Mouse (Mus musculus): ENCODE results near the gene Samd8. TPM values are rescaled to one million over a fixed set of nuclear protein-coding genes. Genes with fewer than 3 reads are reported as not detected.

Samd8 gene
- polyA plus RNA-seq, 1 experiment from 2014 or later: 12.5 TPM

DNA sequence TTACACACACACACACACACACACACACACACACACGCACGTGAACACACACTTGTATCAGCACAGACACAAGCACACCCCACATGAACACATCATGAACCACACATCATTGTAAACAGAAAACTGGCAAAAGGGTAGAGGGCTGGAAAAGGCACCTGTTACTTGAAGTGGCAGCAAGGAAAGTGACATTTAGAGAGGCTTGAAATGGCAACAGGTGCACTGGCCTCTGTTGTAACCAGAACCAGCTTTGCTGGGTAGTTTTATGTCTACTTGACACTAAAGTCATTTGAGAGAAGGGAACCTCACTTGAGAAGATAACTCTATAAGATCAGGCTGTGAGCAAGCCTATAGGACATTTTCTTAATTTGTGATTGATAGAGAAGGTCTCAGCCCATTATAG lies 59.1 kb downstream of the Samd8 start:
- no peaks in the 10 kb centered on the region for H3K4me1 ChIP-seq (replicated peaks; ENCODE audit: control insufficient read depth, insufficient read depth, low read length)
- DNase-seq (ENCODE audit: low spot score): no peak
- no peak for ATAC-seq (replicated peaks; ENCODE audit: low FRiP score)
- H3K27ac ChIP-seq (ENCODE audit: low read depth, low read length): no peak overlapping the region
- H3K36me3 ChIP-seq (ENCODE audit: control insufficient read depth, insufficient read depth, low read length): no peaks in the 10 kb centered on the region
- no peaks in the 10 kb centered on the region for H3K27me3 ChIP-seq (ENCODE audit: control insufficient read depth, insufficient read depth, low read length)
- no peak overlapping the region for H3K9ac ChIP-seq (ENCODE audit: low read length)
- no peaks in the 10 kb centered on the region for H3K9me3 ChIP-seq (ENCODE audit: control insufficient read depth, low read length)
- H3K4me2 ChIP-seq (ENCODE audit: low read depth, low read length, severe bottlenecking): no peak overlapping the region
- H3K4me3 ChIP-seq (ENCODE audit: low read depth, low read length): no peak overlapping the region
- 94% methylated on average over 2 of the region's 2 CpGs for WGBS

DNA sequence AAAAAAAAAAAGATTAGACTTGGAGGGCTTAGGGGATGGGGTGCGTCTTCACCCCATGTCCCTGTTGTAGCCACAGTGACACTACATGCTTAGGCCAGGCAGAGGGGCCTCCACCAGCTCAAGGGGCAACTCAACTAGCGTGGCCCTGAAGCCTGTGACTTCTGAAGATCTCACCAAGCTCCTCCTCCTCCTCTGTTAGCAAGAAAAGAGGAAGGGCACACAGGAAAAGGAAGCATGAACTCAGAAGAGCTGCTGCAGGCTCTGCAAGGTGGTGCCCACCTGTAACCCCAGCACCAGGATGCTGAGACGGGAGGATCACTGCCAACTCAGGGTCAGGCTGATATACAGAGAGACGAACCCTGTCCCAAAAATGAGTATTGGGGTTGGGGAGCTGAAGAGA lies 61.0 kb downstream of the Samd8 start:
- 94% methylated on average over 4 of the region's 4 CpGs for WGBS
- H3K4me3 ChIP-seq (ENCODE audit: low read depth, low read length): no peak overlapping the region
- no peak for DNase-seq (ENCODE audit: low spot score)
- H3K27ac ChIP-seq (ENCODE audit: low read depth, low read length): no peak overlapping the region
- H3K4me1 ChIP-seq (replicated peaks; ENCODE audit: control insufficient read depth, insufficient read depth, low read length): no peaks in the 10 kb centered on the region
- H3K36me3 ChIP-seq (ENCODE audit: control insufficient read depth, insufficient read depth, low read length): no peaks in the 10 kb centered on the region
- no peak for ATAC-seq (replicated peaks; ENCODE audit: low FRiP score)
- H3K9me3 ChIP-seq (ENCODE audit: control insufficient read depth, low read length): no peaks in the 10 kb centered on the region
- no peaks in the 10 kb centered on the region for H3K27me3 ChIP-seq (ENCODE audit: control insufficient read depth, insufficient read depth, low read length)
- no peak overlapping the region for H3K4me2 ChIP-seq (ENCODE audit: low read depth, low read length, severe bottlenecking)
- no peak overlapping the region for H3K9ac ChIP-seq (ENCODE audit: low read length)

DNA sequence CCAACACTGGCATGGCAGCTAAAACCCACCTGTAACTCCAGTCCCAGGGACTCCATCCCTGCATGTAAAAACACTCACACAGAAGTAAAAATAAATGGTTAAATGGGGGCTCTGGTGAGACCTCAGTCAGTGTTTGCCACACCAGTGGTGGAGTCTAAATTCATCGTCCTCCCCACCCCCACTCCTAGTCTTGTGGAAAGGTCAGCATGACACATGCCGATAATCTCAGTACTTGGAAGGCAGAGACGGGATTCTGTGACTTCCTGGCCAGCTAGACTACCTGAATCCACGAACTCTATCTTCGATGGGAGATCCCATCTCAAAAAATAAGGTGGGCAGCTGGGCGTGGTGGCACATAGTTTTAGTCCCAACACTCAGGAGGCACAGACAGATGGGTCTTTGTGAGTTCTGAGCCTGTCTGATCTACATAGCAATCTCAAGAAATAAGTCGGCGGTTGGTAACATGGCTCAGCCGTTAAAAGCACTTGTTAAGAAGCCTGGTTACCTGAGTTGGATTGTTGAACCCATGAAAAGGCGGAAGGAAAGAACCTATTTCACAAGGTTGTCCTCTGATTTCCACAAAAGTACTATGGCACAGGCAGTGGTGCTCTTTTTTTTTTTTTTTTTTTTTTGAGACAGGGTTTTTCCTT lies 61.5 kb downstream of the Samd8 start:
- no peaks in the 10 kb centered on the region for H3K36me3 ChIP-seq (ENCODE audit: control insufficient read depth, insufficient read depth, low read length)
- H3K4me3 ChIP-seq (ENCODE audit: low read depth, low read length): no peak overlapping the region
- no peaks in the 10 kb centered on the region for H3K9me3 ChIP-seq (ENCODE audit: control insufficient read depth, low read length)
- WGBS: 88% methylated on average over 10 of the region's 10 CpGs
- no peak for ATAC-seq (replicated peaks; ENCODE audit: low FRiP score)
- H3K27me3 ChIP-seq (ENCODE audit: control insufficient read depth, insufficient read depth, low read length): no peaks in the 10 kb centered on the region
- no peaks in the 10 kb centered on the region for H3K4me1 ChIP-seq (replicated peaks; ENCODE audit: control insufficient read depth, insufficient read depth, low read length)
- H3K27ac ChIP-seq (ENCODE audit: low read depth, low read length): no peak overlapping the region
- no peak overlapping the region for H3K4me2 ChIP-seq (ENCODE audit: low read depth, low read length, severe bottlenecking)
- H3K9ac ChIP-seq (ENCODE audit: low read length): no peak overlapping the region
- DNase-seq (ENCODE audit: low spot score): no peak

- Histone ChIP-seq H3K4me3 (ENCODE audit: low read depth, low read length) (no peak overlapping the region), H3K9me3 (ENCODE audit: control insufficient read depth, low read length) (no peaks in the 10 kb centered on the region), H3K4me2 (ENCODE audit: low read depth, low read length, severe bottlenecking) (no peak overlapping the region), H3K27me3 (ENCODE audit: control insufficient read depth, insufficient read depth, low read length) (no peaks in the 10 kb centered on the region), H3K4me1 (replicated peaks; ENCODE audit: control insufficient read depth, insufficient read depth, low read length) (no peaks in the 10 kb centered on the region), H3K27ac (ENCODE audit: low read depth, low read length) (no peak overlapping the region), H3K36me3 (ENCODE audit: control insufficient read depth, insufficient read depth, low read length) (no peaks in the 10 kb centered on the region), H3K9ac (ENCODE audit: low read length) (no peak overlapping the region)
- WGBS: 28% methylated on average over 14 of the region's 14 CpGs
- ATAC-seq (replicated peaks; ENCODE audit: low FRiP score): no peak
- DNase-seq (ENCODE audit: low spot score): peak; percentile 77
Measured at GRCm38 (mm10) chr14:21812590-21813162, 62.3 kb downstream of the Samd8 start.

- Histone ChIP-seq H3K36me3 (ENCODE audit: control insufficient read depth, insufficient read depth, low read length) (no peaks in the 10 kb centered on the region), H3K4me3 (ENCODE audit: low read depth, low read length) (no peak overlapping the region), H3K9me3 (ENCODE audit: control insufficient read depth, low read length) (no peaks in the 10 kb centered on the region), H3K27me3 (ENCODE audit: control insufficient read depth, insufficient read depth, low read length) (no peaks in the 10 kb centered on the region), H3K27ac (ENCODE audit: low read depth, low read length) (no peak overlapping the region), H3K4me1 (replicated peaks; ENCODE audit: control insufficient read depth, insufficient read depth, low read length) (no peaks in the 10 kb centered on the region), H3K9ac (ENCODE audit: low read length) (no peak overlapping the region), H3K4me2 (ENCODE audit: low read depth, low read length, severe bottlenecking) (no peak overlapping the region)
- DNase-seq (ENCODE audit: low spot score) (no peak), ATAC-seq (replicated peaks; ENCODE audit: low FRiP score) (no peak)
- WGBS: 93% methylated on average over 4 of the region's 4 CpGs
Measured at GRCm38 (mm10) chr14:21813216-21813615, 62.9 kb downstream of the Samd8 start.

DNA sequence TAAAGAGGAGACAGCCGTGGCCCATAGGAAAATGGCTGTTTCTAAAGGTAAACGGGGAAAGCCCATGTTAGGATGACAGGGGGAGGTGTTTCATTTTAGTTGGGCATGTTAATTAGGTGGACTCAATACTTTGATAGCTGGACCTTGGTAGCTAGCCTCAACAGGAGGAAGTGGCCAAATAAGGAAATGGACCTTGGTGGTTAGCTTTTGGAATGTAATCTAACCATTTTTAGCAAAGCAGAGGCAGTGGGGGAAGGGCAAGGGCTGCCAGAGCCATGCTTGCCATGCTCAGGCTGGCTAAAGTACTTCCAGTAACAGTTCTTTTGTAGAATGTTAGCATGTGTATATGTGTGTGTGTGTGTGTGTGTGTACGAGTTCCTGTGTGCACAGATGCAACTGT lies 63.5 kb downstream of the Samd8 start:
- no peak overlapping the region for H3K4me2 ChIP-seq (ENCODE audit: low read depth, low read length, severe bottlenecking)
- DNase-seq (ENCODE audit: low spot score) (no peak), ATAC-seq (replicated peaks; ENCODE audit: low FRiP score) (no peak)
- no peak overlapping the region for H3K9ac ChIP-seq (ENCODE audit: low read length)
- H3K36me3 ChIP-seq (ENCODE audit: control insufficient read depth, insufficient read depth, low read length): no peaks in the 10 kb centered on the region
- no peak overlapping the region for H3K27ac ChIP-seq (ENCODE audit: low read depth, low read length)
- no peaks in the 10 kb centered on the region for H3K4me1 ChIP-seq (replicated peaks; ENCODE audit: control insufficient read depth, insufficient read depth, low read length)
- H3K4me3 ChIP-seq (ENCODE audit: low read depth, low read length): no peak overlapping the region
- WGBS: 88% methylated on average over 3 of the region's 3 CpGs
- no peaks in the 10 kb centered on the region for H3K9me3 ChIP-seq (ENCODE audit: control insufficient read depth, low read length)
- H3K27me3 ChIP-seq (ENCODE audit: control insufficient read depth, insufficient read depth, low read length): no peaks in the 10 kb centered on the region

DNA sequence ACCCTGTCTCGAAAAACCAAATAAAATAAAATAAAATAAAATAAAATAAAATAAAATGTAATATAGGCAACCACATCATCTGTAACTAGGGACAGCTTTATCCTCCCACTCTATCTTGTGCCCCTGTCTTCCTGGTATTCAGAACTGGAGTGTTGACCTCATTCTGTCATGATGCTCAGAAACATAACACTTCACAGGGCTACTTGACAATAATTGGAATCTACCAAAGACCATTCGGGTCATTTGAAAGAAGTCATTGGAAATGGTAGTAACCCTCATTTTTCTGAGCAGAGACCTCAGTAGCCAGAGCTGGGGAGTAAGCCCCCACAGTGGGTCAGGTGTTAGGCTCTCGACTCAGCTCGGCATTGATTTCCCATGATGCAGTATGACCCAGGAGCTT lies 64.3 kb downstream of the Samd8 start:
- no peak overlapping the region for H3K4me2 ChIP-seq (ENCODE audit: low read depth, low read length, severe bottlenecking)
- H3K27ac ChIP-seq (ENCODE audit: low read depth, low read length): no peak overlapping the region
- H3K4me1 ChIP-seq (replicated peaks; ENCODE audit: control insufficient read depth, insufficient read depth, low read length): no peaks in the 10 kb centered on the region
- 93% methylated on average over 4 of the region's 4 CpGs for whole genome bisulfite sequencing
- no peaks in the 10 kb centered on the region for H3K9me3 ChIP-seq (ENCODE audit: control insufficient read depth, low read length)
- no peak for ATAC-seq (replicated peaks; ENCODE audit: low FRiP score)
- no peaks in the 10 kb centered on the region for H3K36me3 ChIP-seq (ENCODE audit: control insufficient read depth, insufficient read depth, low read length)
- no peak overlapping the region for H3K4me3 ChIP-seq (ENCODE audit: low read depth, low read length)
- H3K9ac ChIP-seq (ENCODE audit: low read length): no peak overlapping the region
- DNase-seq (ENCODE audit: low spot score): no peak
- no peaks in the 10 kb centered on the region for H3K27me3 ChIP-seq (ENCODE audit: control insufficient read depth, insufficient read depth, low read length)

DNA sequence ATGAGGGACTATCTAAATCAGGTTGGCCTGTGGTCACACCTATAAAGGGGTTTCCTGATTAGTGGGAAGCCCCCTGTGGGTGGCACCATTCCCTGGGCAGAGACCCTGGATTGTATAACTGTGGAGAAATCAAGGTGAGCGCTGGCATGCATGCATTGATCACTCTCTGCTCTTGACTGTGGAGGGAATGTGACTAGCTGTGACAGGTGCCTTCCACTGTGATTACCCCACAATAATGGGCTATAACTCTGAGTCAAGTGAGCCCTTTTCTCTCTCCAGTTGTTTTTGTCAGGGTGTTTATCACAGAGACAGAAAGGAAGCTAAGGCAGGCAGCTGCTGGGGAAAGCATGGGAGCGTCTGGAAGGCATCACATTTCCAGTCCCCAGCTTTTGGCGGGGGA lies 65.9 kb downstream of the Samd8 start:
- H3K4me1 ChIP-seq (replicated peaks; ENCODE audit: control insufficient read depth, insufficient read depth, low read length): no peaks in the 10 kb centered on the region
- WGBS: 83% methylated on average over 3 of the region's 3 CpGs
- H3K9me3 ChIP-seq (ENCODE audit: control insufficient read depth, low read length): no peaks in the 10 kb centered on the region
- no peak overlapping the region for H3K4me3 ChIP-seq (ENCODE audit: low read depth, low read length)
- DNase-seq (ENCODE audit: low spot score): no peak
- no peak for ATAC-seq (replicated peaks; ENCODE audit: low FRiP score)
- no peaks in the 10 kb centered on the region for H3K36me3 ChIP-seq (ENCODE audit: control insufficient read depth, insufficient read depth, low read length)
- H3K4me2 ChIP-seq (ENCODE audit: low read depth, low read length, severe bottlenecking): no peak overlapping the region
- H3K27me3 ChIP-seq (ENCODE audit: control insufficient read depth, insufficient read depth, low read length): no peaks in the 10 kb centered on the region
- no peak overlapping the region for H3K9ac ChIP-seq (ENCODE audit: low read length)
- H3K27ac ChIP-seq (ENCODE audit: low read depth, low read length): no peak overlapping the region

DNA sequence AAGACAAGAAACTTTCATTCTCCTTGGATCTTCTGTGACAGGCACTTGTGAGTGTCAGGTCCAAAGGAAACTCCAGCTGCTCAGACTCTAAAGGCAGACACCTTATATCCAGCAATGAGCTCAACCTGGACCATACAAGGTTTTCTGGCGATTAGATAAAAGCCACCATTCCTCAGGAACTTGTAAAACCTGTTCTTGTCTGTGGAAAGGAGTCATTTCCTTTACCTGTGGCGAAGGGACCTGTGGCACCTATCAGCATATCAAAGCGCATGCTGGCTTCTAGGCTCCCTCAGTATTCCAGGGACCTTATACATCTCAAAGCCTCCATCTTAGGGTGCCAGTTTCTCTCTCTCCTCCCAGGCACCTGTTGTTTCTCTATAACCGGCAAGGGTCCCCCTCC lies 67.1 kb downstream of the Samd8 start:
- H3K4me3 ChIP-seq (ENCODE audit: low read depth, low read length): no peak overlapping the region
- no peaks in the 10 kb centered on the region for H3K9me3 ChIP-seq (ENCODE audit: control insufficient read depth, low read length)
- whole genome bisulfite sequencing: 40% methylated on average over 4 of the region's 4 CpGs
- no peaks in the 10 kb centered on the region for H3K27me3 ChIP-seq (ENCODE audit: control insufficient read depth, insufficient read depth, low read length)
- H3K36me3 ChIP-seq (ENCODE audit: control insufficient read depth, insufficient read depth, low read length): no peaks in the 10 kb centered on the region
- H3K27ac ChIP-seq (ENCODE audit: low read depth, low read length): no peak overlapping the region
- H3K4me1 ChIP-seq (replicated peaks; ENCODE audit: control insufficient read depth, insufficient read depth, low read length): no peaks in the 10 kb centered on the region
- ATAC-seq (replicated peaks; ENCODE audit: low FRiP score) (no peak), DNase-seq (ENCODE audit: low spot score) (no peak)
- H3K4me2 ChIP-seq (ENCODE audit: low read depth, low read length, severe bottlenecking): no peak overlapping the region
- no peak overlapping the region for H3K9ac ChIP-seq (ENCODE audit: low read length)

Measured in forebrain, embryonic 11.5 days (tissue).